In genomic region chr19:4404840-4405239, GRCm38 (mm10) we compare ENCODE assay signal across 30 mouse cellular contexts.
"Had no signal": no experiment of that assay in that cellular context is flagged by ENCODE, and none has a peak within 500 bp of the region (broad histone marks: within the 10 kb centered on the region; RNA-seq: fewer than 3 reads in every experiment).

No protein-coding gene starts in this region.

- H3K9ac ChIP-seq: heart, embryonic 12.5 days; heart, embryonic 13.5 days; heart, embryonic 15.5 days; hindbrain, embryonic 12.5 days; hindbrain, embryonic 13.5 days; hindbrain, embryonic 14.5 days; hindbrain, embryonic 15.5 days; intestine, embryonic 15.5 days; kidney, embryonic 15.5 days had no signal

- H3K4me3 ChIP-seq: heart, embryonic 12.5 days; heart, embryonic 13.5 days; heart, embryonic 15.5 days; hindbrain, embryonic 10.5 days; hindbrain, embryonic 12.5 days; hindbrain, embryonic 13.5 days; hindbrain, embryonic 15.5 days; intestine, embryonic 15.5 days; kidney, embryonic 15.5 days; layer of hippocampus, adult 2 months; left cerebral cortex, adult 2 months had no signal

- H3K4me1 ChIP-seq: heart, embryonic 12.5 days; heart, embryonic 13.5 days; heart, embryonic 15.5 days; hindbrain, embryonic 10.5 days; hindbrain, embryonic 12.5 days; hindbrain, embryonic 13.5 days; hindbrain, embryonic 15.5 days; intestine, embryonic 15.5 days; kidney, embryonic 15.5 days had no signal

- H3K27me3 ChIP-seq: heart, embryonic 12.5 days; heart, embryonic 13.5 days; heart, embryonic 15.5 days; hindbrain, embryonic 12.5 days; hindbrain, embryonic 13.5 days; hindbrain, embryonic 15.5 days; intestine, embryonic 15.5 days; kidney, embryonic 15.5 days had no signal

- H3K9me3 ChIP-seq: heart, embryonic 12.5 days; heart, embryonic 13.5 days; heart, embryonic 15.5 days; hindbrain, embryonic 10.5 days; hindbrain, embryonic 12.5 days; hindbrain, embryonic 13.5 days; hindbrain, embryonic 15.5 days; intestine, embryonic 15.5 days; kidney, embryonic 15.5 days had no signal

- H3K27ac ChIP-seq: heart, embryonic 13.5 days; heart, embryonic 15.5 days; hindbrain, embryonic 10.5 days; hindbrain, embryonic 12.5 days; hindbrain, embryonic 13.5 days; hindbrain, embryonic 14.5 days; hindbrain, embryonic 15.5 days; hindbrain, postnatal 0 days; intestine, embryonic 15.5 days; kidney, embryonic 15.5 days; kidney, postnatal 0 days; layer of hippocampus, adult 2 months; left cerebral cortex, adult 2 months had no signal

- DNase-seq: heart, postnatal 10 days; heart, postnatal 14 days; heart, postnatal 36 days; heart, postnatal 4 days; kidney, adult 11 months; kidney, adult 18-20 months; kidney, adult 2 months; kidney, adult 8-10 months; kidney, adult 9 months; kidney, postnatal 10 days; kidney, postnatal 14 days; kidney, postnatal 25 days; kidney, postnatal 36 days; kidney, postnatal 4 days; layer of hippocampus, adult 9-11 months; layer of hippocampus, postnatal 36 days had no signal

- H3K36me3 ChIP-seq: heart, embryonic 12.5 days; heart, embryonic 13.5 days; heart, embryonic 15.5 days; hindbrain, embryonic 10.5 days; hindbrain, embryonic 12.5 days; hindbrain, embryonic 13.5 days; hindbrain, embryonic 15.5 days; intestine, embryonic 15.5 days; kidney, embryonic 15.5 days had no signal
